Mouse (Mus musculus): ENCODE results near the gene Plxnb1. TPM values are rescaled to one million over a fixed set of nuclear protein-coding genes. Genes with fewer than 3 reads are reported as not detected.

The Plxnb1 gene
- total and polyA plus RNA-seq, 2 experiments from 2014 or later: 11.1 to 73.2 TPM

GRCm38 (mm10) chr9:109080516-109080915 lies 14.7 kb upstream of the Plxnb1 start:
- Histone ChIP-seq H3K27ac (ENCODE audit: low read depth, low read length) (no peak overlapping the region), H3K27me3 (ENCODE audit: insufficient read depth, low read length) (no peaks in the 10 kb centered on the region), H3K9me3 (ENCODE audit: low read length) (no peaks in the 10 kb centered on the region), H3K36me3 (ENCODE audit: insufficient read depth, low read length) (0 out of 2 replicates have a peak, but pooled peaks cover 2% of the 10 kb centered on the region), H3K4me1 (ENCODE audit: insufficient read depth, low read length) (peaks cover 13% of the 10 kb centered on the region; the same call in 1 of the 2 replicates), H3K9ac (replicated peaks; ENCODE audit: low read length, poor library complexity, severe bottlenecking) (no peak overlapping the region), H3K4me3 (ENCODE audit: low read depth, low read length) (no peak overlapping the region), H3K4me2 (ENCODE audit: low read depth, low read length, poor library complexity, severe bottlenecking) (no peak overlapping the region)
- TF ChIP-seq CTCF (IDR thresholded peaks at IDR 0.05): no peak
- DNase-seq (ENCODE audit: low spot score): no peak
- 98% methylated on average over 3 of the region's 3 CpGs for WGBS
- no peak for ATAC-seq (ENCODE audit: low FRiP score)

- no peak for TF ChIP-seq CTCF (IDR thresholded peaks at IDR 0.05)
- peak; percentile 45; the same call in 1 of the 2 replicates for ATAC-seq (ENCODE audit: low FRiP score)
- Histone ChIP-seq H3K9ac (replicated peaks; ENCODE audit: low read length, poor library complexity, severe bottlenecking) (peak overlapping the region; percentile 89), H3K27ac (ENCODE audit: low read depth, low read length) (peak overlapping the region; percentile 70), H3K36me3 (ENCODE audit: insufficient read depth, low read length) (0 out of 2 replicates have a peak, but pooled peaks cover 2% of the 10 kb centered on the region), H3K27me3 (ENCODE audit: insufficient read depth, low read length) (no peaks in the 10 kb centered on the region), H3K9me3 (ENCODE audit: low read length) (no peaks in the 10 kb centered on the region), H3K4me2 (ENCODE audit: low read depth, low read length, poor library complexity, severe bottlenecking) (peak overlapping the region; percentile 88), H3K4me3 (ENCODE audit: low read depth, low read length) (peak overlapping the region; percentile 70), H3K4me1 (ENCODE audit: insufficient read depth, low read length) (peaks cover 13% of the 10 kb centered on the region; the same call in 1 of the 2 replicates)
- WGBS: 7% methylated on average over 11 of the region's 11 CpGs
- no peak for DNase-seq (ENCODE audit: low spot score)
Measured at GRCm38 (mm10) chr9:109081749-109082123, 13.5 kb upstream of the Plxnb1 start.

DNA sequence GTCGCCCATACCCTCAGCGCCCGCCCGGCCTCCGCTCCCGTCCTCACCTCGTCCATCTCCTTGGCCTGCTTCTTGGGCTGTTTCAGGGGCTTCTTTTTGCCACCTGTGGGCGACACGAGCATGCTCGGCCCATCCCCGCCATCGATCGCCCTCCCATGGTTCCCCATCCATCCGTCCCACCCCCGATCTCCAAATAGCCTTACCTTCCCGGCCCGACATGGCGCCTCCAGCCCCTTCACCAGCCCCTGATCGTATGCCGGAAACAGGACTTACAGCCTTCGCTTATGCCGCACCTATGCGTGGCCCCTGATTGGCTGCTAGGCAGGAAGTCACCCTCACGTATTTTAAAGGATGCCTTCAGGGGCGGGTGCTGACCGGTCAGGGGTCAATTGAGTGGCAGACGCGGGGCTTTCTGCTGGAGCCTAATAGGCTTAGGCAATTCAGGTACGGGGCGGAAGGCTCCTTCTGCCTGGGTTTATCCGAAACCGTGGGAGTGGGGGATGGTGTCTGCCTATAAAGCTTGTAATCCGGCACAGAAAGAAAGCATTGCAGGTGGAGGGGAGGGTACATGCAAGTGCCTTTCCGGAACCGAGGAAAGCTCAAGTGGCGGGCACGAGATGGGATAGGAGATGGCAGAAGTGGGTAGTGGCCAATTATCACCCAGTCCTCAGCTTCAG lies 12.9 kb upstream of the Plxnb1 start, which contains the start of the genes Ccdc51 and Tma7:
TSS of gene Ccdc51 (plus strand) at position 370 of the 677 bp plus-strand sequence.
TSS of gene Tma7 (minus strand) at position 464 of the 677 bp plus-strand sequence.
- Histone ChIP-seq H3K27ac (ENCODE audit: low read depth, low read length) (peak within 1 kb of the TSS; percentile 70), H3K27me3 (ENCODE audit: insufficient read depth, low read length) (no peaks in the 10 kb centered on the region), H3K4me2 (ENCODE audit: low read depth, low read length, poor library complexity, severe bottlenecking) (peak within 1 kb of the TSS; percentile 88), H3K9me3 (ENCODE audit: low read length) (no peaks in the 10 kb centered on the region), H3K4me1 (ENCODE audit: insufficient read depth, low read length) (peaks cover 13% of the 10 kb centered on the region; the same call in 1 of the 2 replicates), H3K4me3 (ENCODE audit: low read depth, low read length) (peak within 1 kb of the TSS; percentile 70), H3K36me3 (ENCODE audit: insufficient read depth, low read length) (0 out of 2 replicates have a peak, but pooled peaks cover 2% of the 10 kb centered on the region), H3K9ac (replicated peaks; ENCODE audit: low read length, poor library complexity, severe bottlenecking) (peak within 1 kb of the TSS; percentile 89)
- TF ChIP-seq CTCF (IDR thresholded peaks at IDR 0.05): no peak
- ATAC-seq (ENCODE audit: low FRiP score): peak; percentile 95
- WGBS: under 1% methylated on average over 37 of the region's 37 CpGs
- DNase-seq (ENCODE audit: low spot score): peak; percentile 94

- Histone ChIP-seq H3K4me1 (ENCODE audit: insufficient read depth, low read length) (peaks cover 13% of the 10 kb centered on the region; the same call in 1 of the 2 replicates), H3K36me3 (ENCODE audit: insufficient read depth, low read length) (0 out of 2 replicates have a peak, but pooled peaks cover 8% of the 10 kb centered on the region), H3K9me3 (ENCODE audit: low read length) (no peaks in the 10 kb centered on the region), H3K27ac (ENCODE audit: low read depth, low read length) (no peak overlapping the region), H3K27me3 (ENCODE audit: insufficient read depth, low read length) (no peaks in the 10 kb centered on the region), H3K9ac (replicated peaks; ENCODE audit: low read length, poor library complexity, severe bottlenecking) (no peak overlapping the region), H3K4me3 (ENCODE audit: low read depth, low read length) (no peak overlapping the region), H3K4me2 (ENCODE audit: low read depth, low read length, poor library complexity, severe bottlenecking) (no peak overlapping the region)
- 16% methylated on average over 2 of the region's 2 CpGs for WGBS
- ATAC-seq (ENCODE audit: low FRiP score): no peak
- peak; percentile 70 for DNase-seq (ENCODE audit: low spot score)
- TF ChIP-seq CTCF (IDR thresholded peaks at IDR 0.05): peak; percentile 71
Measured at GRCm38 (mm10) chr9:109084922-109085321, 10.3 kb upstream of the Plxnb1 start.

- Histone ChIP-seq H3K4me2 (ENCODE audit: low read depth, low read length, poor library complexity, severe bottlenecking) (no peak overlapping the region), H3K27ac (ENCODE audit: low read depth, low read length) (no peak overlapping the region), H3K27me3 (ENCODE audit: insufficient read depth, low read length) (no peaks in the 10 kb centered on the region), H3K9ac (replicated peaks; ENCODE audit: low read length, poor library complexity, severe bottlenecking) (no peak overlapping the region), H3K4me3 (ENCODE audit: low read depth, low read length) (no peak overlapping the region), H3K4me1 (ENCODE audit: insufficient read depth, low read length) (peaks cover 2% of the 10 kb centered on the region; the same call in 1 of the 2 replicates), H3K36me3 (ENCODE audit: insufficient read depth, low read length) (0 out of 2 replicates have a peak, but pooled peaks cover 23% of the 10 kb centered on the region), H3K9me3 (ENCODE audit: low read length) (no peaks in the 10 kb centered on the region)
- 7% methylated on average over 5 of the region's 5 CpGs for WGBS
- ATAC-seq (ENCODE audit: low FRiP score) (peak; percentile 22; the same call in 1 of the 2 replicates), DNase-seq (ENCODE audit: low spot score) (peak; percentile 81)
- TF ChIP-seq CTCF (IDR thresholded peaks at IDR 0.05): peak; percentile 81
Measured at GRCm38 (mm10) chr9:109087987-109088386, 7.2 kb upstream of the Plxnb1 start.

GRCm38 (mm10) chr9:109090446-109090845 lies 4.7 kb upstream of the Plxnb1 start:
- no peak for TF ChIP-seq CTCF (IDR thresholded peaks at IDR 0.05)
- H3K9ac ChIP-seq (replicated peaks; ENCODE audit: low read length, poor library complexity, severe bottlenecking): no peak overlapping the region
- no peak overlapping the region for H3K4me2 ChIP-seq (ENCODE audit: low read depth, low read length, poor library complexity, severe bottlenecking)
- WGBS: 56% methylated on average over 15 of the region's 15 CpGs
- H3K27ac ChIP-seq (ENCODE audit: low read depth, low read length): no peak overlapping the region
- no peaks in the 10 kb centered on the region for H3K9me3 ChIP-seq (ENCODE audit: low read length)
- 0 out of 2 replicates have a peak, but pooled peaks cover 23% of the 10 kb centered on the region for H3K36me3 ChIP-seq (ENCODE audit: insufficient read depth, low read length)
- peaks cover 6% of the 10 kb centered on the region for H3K4me1 ChIP-seq (ENCODE audit: insufficient read depth, low read length)
- no peaks in the 10 kb centered on the region for H3K27me3 ChIP-seq (ENCODE audit: insufficient read depth, low read length)
- DNase-seq (ENCODE audit: low spot score): no peak
- H3K4me3 ChIP-seq (ENCODE audit: low read depth, low read length): no peak overlapping the region
- no peak for ATAC-seq (ENCODE audit: low FRiP score)
